Mouse (Mus musculus) ES-E14 (cell line): ENCODE measurements around the gene Eomes. TPM values are rescaled to one million over a fixed set of nuclear protein-coding genes. Genes with fewer than 3 reads are reported as not detected.

Experiments used
- DNase-seq: peaks from one replicate; pipeline ENCODE4 v3.0.0-alpha.2; 2013; ENCODE audit warnings: low read depth, low spot score
- H3K27ac ChIP-seq: 2 replicates; pipeline ENCODE4 v1.5.1; 2012; ENCODE audit warnings: low read depth, mild to moderate bottlenecking, low read length, moderate library complexity, mixed read lengths; ENCODE audit not compliant: poor library complexity, insufficient read depth, severe bottlenecking
- H3K36me3 ChIP-seq: 2 replicates; pipeline ENCODE4 v1.6.1; 2012; ENCODE audit warnings: mild to moderate bottlenecking, low read length, moderate library complexity, mixed read lengths; ENCODE audit not compliant: control insufficient read depth, poor library complexity, insufficient read depth, severe bottlenecking
- H3K4me1 ChIP-seq, 2 experiments: fragments of 150-350 bp in 1 of 2; sonication (generic) in 1 of 2; 2 replicates each; pipeline ENCODE4 v1.6.1; 2012; ENCODE audit warnings: low read length in 2 of 2, mild to moderate bottlenecking in 1 of 2, mixed read lengths in 1 of 2; ENCODE audit not compliant: control insufficient read depth in 2 of 2, insufficient read depth in 2 of 2, poor library complexity in 1 of 2
- H3K4me3 ChIP-seq, 2 experiments: fragments of 150-350 bp in 1 of 2; sonication (generic) in 1 of 2; 2 replicates each; pipeline ENCODE4 v1.5.1; 2012; ENCODE audit warnings: low read length in 2 of 2, low read depth in 1 of 2, mild to moderate bottlenecking in 1 of 2, mixed read lengths in 1 of 2; ENCODE audit not compliant: insufficient read depth in 1 of 2, poor library complexity in 1 of 2, severe bottlenecking in 1 of 2
- H3K9ac ChIP-seq: 2 replicates; pipeline ENCODE4 v1.6.1; 2012; ENCODE audit warnings: low read depth, mild to moderate bottlenecking, low read length, mixed read lengths; ENCODE audit not compliant: poor library complexity, insufficient read depth, severe bottlenecking
- H3K9me3 ChIP-seq: fragments of 150-350 bp; sonication (generic); 2 replicates; pipeline ENCODE4 v1.6.1; 2012; ENCODE audit warnings: low read depth, mild to moderate bottlenecking, low read length; ENCODE audit not compliant: control insufficient read depth, insufficient read depth
- CHD2 ChIP-seq: IDR thresholded peaks from 2 replicates; pipeline ENCODE4 v1.6.1; 2014; ENCODE audit warnings: mild to moderate bottlenecking, low read depth, low read length, inconsistent platforms
- HCFC1 ChIP-seq: IDR thresholded peaks from 2 replicates; pipeline ENCODE4 v1.6.1; 2012; ENCODE audit warnings: low read length, inconsistent platforms, borderline replicate concordance; ENCODE audit not compliant: insufficient read depth
- MAFK ChIP-seq: IDR thresholded peaks from 2 replicates; pipeline ENCODE4 v1.6.1; 2014; ENCODE audit warnings: mild to moderate bottlenecking, low read depth, low read length, inconsistent platforms; ENCODE audit not compliant: insufficient read depth
- ZC3H11A ChIP-seq: IDR thresholded peaks from 2 replicates; pipeline ENCODE4 v1.6.1; 2012; ENCODE audit warnings: low read depth, mild to moderate bottlenecking, inconsistent platforms, low read length, borderline replicate concordance
- ZNF384 ChIP-seq: IDR thresholded peaks from 2 replicates; pipeline ENCODE4 v1.6.1; 2012; ENCODE audit warnings: low read depth, low read length, inconsistent platforms
- in situ Hi-C, 2 experiments: fragments of 600-800 bp; cut with MboI; formaldehyde crosslinking; loops; one replicate each; pipeline ENCODE4 v1.15.1; 2025; ENCODE audit warnings: low sequenced_read_pairs in 2 of 2, inconsistent platforms in 1 of 2; ENCODE audit not compliant: unreplicated experiment in 2 of 2
- total RNA-seq: library from RNA; depleted of rRNA; stranded (reverse); fragments of 300-350 nt; gene quantifications from 2 replicates; pipeline ENCODE4 v1.2.3, GENCODE M21; 2012

The Eomes gene
- total RNA-seq, 1 experiment = 3.2 TPM

DNA sequence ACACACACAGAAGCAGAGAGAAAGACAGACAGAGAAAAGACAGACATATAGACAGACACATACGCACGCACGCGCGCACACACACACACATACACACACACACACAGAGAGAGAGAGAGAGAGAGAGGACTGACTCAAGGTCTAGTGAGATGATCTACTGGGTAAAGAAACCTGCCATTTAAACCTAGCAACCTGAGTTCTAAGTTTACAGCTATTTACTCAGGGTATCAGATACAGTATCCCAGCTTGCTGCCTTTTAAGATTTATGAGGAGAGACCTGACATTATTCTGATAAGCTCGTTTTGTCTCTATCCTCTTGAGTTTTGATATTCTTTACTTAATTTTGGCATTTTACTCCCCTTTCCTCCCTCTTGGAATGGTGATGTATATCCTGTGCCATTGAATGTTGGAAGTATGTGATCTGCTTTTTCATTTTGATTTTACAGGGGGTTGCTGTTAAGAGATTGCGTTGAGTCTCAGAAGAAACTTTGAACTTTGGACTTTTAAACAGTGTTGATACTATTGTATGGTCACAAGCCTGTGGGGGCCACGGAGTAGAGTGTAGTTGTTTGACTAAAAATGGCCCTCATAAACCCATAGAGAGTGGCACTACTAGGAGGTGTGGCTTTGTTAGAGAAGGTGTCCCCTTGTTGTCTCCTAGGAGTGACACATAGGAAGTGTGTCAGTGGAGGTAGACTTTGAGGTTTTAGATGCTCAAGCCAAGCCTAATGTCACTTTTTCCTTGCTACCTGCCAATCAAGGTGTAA is 15.1 kb downstream of the Eomes start:
- H3K4me1 ChIP-seq = peaks cover 6 to 17% of the 10 kb centered on the region in 2 experiments; a peak in 3 of 4 replicates
- in situ Hi-C loops = loop anchor here (10.0 to 25.0 kb wide), 2 partner anchors 428 to 431 kb away; no protein-coding TSS in a partner anchor

DNA sequence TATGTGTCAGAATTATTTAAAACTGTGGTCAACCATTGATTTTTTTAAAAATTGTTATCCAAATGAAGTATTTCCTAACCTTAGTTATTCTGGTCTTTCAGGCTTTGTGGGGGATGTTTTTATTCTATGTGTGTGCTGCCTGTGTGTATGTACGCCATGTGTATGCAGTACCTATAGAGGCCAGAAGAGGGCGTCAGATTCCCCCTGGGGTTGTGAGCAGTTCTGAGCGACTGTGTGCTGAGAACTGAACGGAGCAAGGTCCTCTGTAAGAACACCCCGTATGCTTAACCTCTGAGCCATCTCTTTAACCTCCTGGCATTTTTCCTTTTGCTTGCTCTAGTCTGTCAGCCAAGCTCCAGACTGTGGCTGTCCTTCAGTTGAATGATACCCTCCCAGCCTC is 16.1 kb downstream of the Eomes start:
- DNase-seq = no peak
- H3K36me3 ChIP-seq = no peaks in the 10 kb centered on the region
- H3K9me3 ChIP-seq = no peaks in the 10 kb centered on the region
- in situ Hi-C loops = loop anchor here (10.0 to 25.0 kb wide), 2 partner anchors 429 to 432 kb away; no protein-coding TSS in a partner anchor
- H3K4me1 ChIP-seq = peaks cover 6 to 16% of the 10 kb centered on the region in 2 experiments; a peak in 3 of 4 replicates
- no peak overlapping the region for H3K9ac ChIP-seq
- H3K27ac ChIP-seq = no peak overlapping the region
- no peak for TF ChIP-seq ZC3H11A
- H3K4me3 ChIP-seq = no peak overlapping the region

More for the DNA sequence above, 15.1 kb downstream of the Eomes start:
- TF ChIP-seq HCFC1 = no peak
- no peak for TF ChIP-seq ZNF384
- TF ChIP-seq CHD2 = no peak
- no peak for TF ChIP-seq MAFK
- TF ChIP-seq ZC3H11A = no peak
- no peaks in the 10 kb centered on the region for H3K36me3 ChIP-seq
- H3K27ac ChIP-seq = no peak overlapping the region
- H3K9ac ChIP-seq = no peak overlapping the region
- H3K9me3 ChIP-seq = no peaks in the 10 kb centered on the region
- no peak for DNase-seq
- no peak overlapping the region for H3K4me3 ChIP-seq

DNA sequence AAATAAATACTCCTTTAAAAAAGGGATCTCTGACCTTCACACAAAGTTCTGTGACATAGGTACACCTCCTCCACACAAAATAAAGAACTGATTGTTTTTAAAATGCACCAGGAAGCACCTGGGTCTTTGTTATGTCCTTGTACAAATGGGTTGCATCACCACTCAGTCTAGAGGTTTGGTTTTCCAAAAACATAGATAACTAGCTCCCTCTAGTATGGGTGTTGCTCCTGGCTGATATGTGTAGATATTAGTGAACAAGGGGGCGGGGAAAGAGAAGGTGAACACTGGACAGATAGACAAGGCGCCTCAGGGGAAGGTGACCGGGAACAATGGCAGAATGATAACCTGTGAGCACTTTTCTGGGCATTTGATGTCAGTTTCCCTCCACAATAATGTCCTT is 17.9 kb downstream of the Eomes start:
- Histone ChIP-seq H3K4me3 (no peak overlapping the region), H3K9me3 (no peaks in the 10 kb centered on the region), H3K9ac (no peak overlapping the region), H3K27ac (no peak overlapping the region), H3K4me1 (peaks cover 6 to 18% of the 10 kb centered on the region in 2 experiments; a peak in 3 of 4 replicates), H3K36me3 (no peaks in the 10 kb centered on the region)
- DNase-seq = no peak
- in situ Hi-C loops = loop anchor here (10.0 to 25.0 kb wide), 2 partner anchors 431 to 434 kb away; no protein-coding TSS in a partner anchor
- TF ChIP-seq CHD2 (no peak), MAFK (no peak), ZC3H11A (no peak), ZNF384 (no peak), HCFC1 (no peak)

DNA sequence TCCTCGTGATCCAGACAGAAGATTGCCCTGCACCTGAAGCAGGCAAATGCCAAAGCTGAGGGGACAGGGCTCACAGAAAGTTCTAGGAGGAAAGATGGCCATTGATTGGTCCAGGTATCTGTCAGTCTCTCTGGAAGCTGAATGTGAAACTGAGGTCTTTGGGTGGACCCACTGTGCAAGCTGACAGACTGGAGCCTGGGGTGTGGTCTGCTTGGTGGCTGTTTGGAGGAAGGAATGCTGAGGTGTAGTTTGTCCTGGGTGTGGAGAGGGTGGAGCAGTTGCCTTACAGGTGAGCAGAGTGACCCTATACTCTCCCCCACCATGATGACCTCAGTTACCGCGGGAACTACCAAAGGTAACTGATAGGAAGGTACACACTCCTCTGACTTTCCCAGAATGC is 18.9 kb downstream of the Eomes start:
- no peak overlapping the region for H3K9ac ChIP-seq
- TF ChIP-seq HCFC1 (no peak), ZC3H11A (no peak), MAFK (no peak), ZNF384 (no peak), CHD2 (no peak)
- no peak overlapping the region; the same call in 1 of the 2 replicates for H3K27ac ChIP-seq
- H3K36me3 ChIP-seq = no peaks in the 10 kb centered on the region
- no peak overlapping the region for H3K4me3 ChIP-seq
- DNase-seq = peak; percentile 82
- H3K9me3 ChIP-seq = no peaks in the 10 kb centered on the region
- H3K4me1 ChIP-seq = peaks cover 6 to 18% of the 10 kb centered on the region in 2 experiments; a peak in 3 of 4 replicates
- in situ Hi-C loops = loop anchor here (10.0 to 25.0 kb wide), 2 partner anchors 432 to 435 kb away; no protein-coding TSS in a partner anchor

DNA sequence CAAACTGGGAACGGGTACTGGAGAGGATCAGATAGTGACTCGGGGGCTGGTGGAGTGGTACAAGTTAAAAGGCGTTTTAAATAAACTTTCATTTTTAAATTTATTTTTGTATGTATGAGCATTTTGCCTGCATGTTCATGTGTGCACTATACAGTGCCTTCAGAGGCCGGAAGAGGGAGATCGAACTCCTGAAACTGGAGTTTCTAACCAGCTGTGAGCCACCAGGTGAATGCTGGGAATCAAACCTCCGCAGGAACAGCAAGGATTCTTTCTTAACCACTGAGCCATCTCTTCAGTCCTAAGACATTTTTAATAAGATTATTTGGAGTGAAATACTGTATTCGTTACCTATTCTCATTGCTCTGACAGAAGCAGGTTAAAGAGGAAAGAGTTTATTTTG is 20.0 kb downstream of the Eomes start:
- DNase-seq = no peak
- H3K9me3 ChIP-seq = no peaks in the 10 kb centered on the region
- no peaks in the 10 kb centered on the region for H3K36me3 ChIP-seq
- no peak overlapping the region for H3K27ac ChIP-seq
- in situ Hi-C loops = loop anchor here (10.0 to 25.0 kb wide), 2 partner anchors 433 to 436 kb away; no protein-coding TSS in a partner anchor
- no peak for TF ChIP-seq HCFC1
- TF ChIP-seq ZC3H11A = 0 out of 2 replicates have a peak, but pooled peaks have one; percentile 17
- TF ChIP-seq CHD2 = no peak
- TF ChIP-seq MAFK = no peak
- TF ChIP-seq ZNF384 = no peak
- H3K4me3 ChIP-seq = peak overlapping the region in 1 of 2 experiments; percentile 13; a peak in 2 of 4 replicates
- peak overlapping the region; percentile 40; the same call in 1 of the 2 replicates for H3K9ac ChIP-seq
- peaks cover 6 to 18% of the 10 kb centered on the region in 2 experiments; a peak in 3 of 4 replicates for H3K4me1 ChIP-seq
